Mouse (Mus musculus) limb, embryonic 14.5 days (tissue): Measurements from ENCODE around the gene Zfp775. TPM values are rescaled to one million over a fixed set of nuclear protein-coding genes. Genes with fewer than 3 reads are reported as not detected.

Experiments
- ATAC-seq: fragments of 200-750 bp; cut with Nextera tagmentation; 2 replicates; pipeline ENCODE4 v1.8.0; 2017; ENCODE audit warnings: low read depth, moderate number of reproducible peaks, moderate TSS enrichment; ENCODE audit not compliant: low FRiP score
- DNase-seq: peaks from one replicate; pipeline ENCODE4 v3.0.0-alpha.2; 2015; ENCODE audit warnings: low spot score
- H3K27ac ChIP-seq: fragments of 300-500 bp; sonication (generic); replicated peaks from 2 replicates; pipeline ENCODE4 v1.5.1; 2014; ENCODE audit warnings: low read depth, mild to moderate bottlenecking, low read length, moderate library complexity, mixed read lengths
- H3K27me3 ChIP-seq: fragments of 300-500 bp; sonication (generic); 2 replicates; pipeline ENCODE4 v1.6.1; 2014; ENCODE audit warnings: low read length, mixed read lengths; ENCODE audit not compliant: control insufficient read depth, insufficient read depth
- H3K36me3 ChIP-seq: fragments of 300-500 bp; sonication (generic); 2 replicates; pipeline ENCODE4 v1.6.1; 2014; ENCODE audit warnings: mild to moderate bottlenecking, low read length, moderate library complexity, mixed read lengths; ENCODE audit not compliant: control insufficient read depth, insufficient read depth
- H3K4me1 ChIP-seq: fragments of 300-500 bp; sonication (generic); 2 replicates; pipeline ENCODE4 v1.6.1; 2014; ENCODE audit warnings: antibody characterized with exemption, low read length, mixed read lengths; ENCODE audit not compliant: control insufficient read depth, insufficient read depth
- H3K4me2 ChIP-seq: fragments of 300-500 bp; sonication (generic); replicated peaks from 2 replicates; pipeline ENCODE4 v1.6.1; 2014; ENCODE audit warnings: low read depth, mild to moderate bottlenecking, low read length, moderate library complexity; ENCODE audit not compliant: severe bottlenecking
- H3K4me3 ChIP-seq: fragments of 300-500 bp; sonication (generic); replicated peaks from 2 replicates; pipeline ENCODE4 v1.5.1; 2014; ENCODE audit warnings: low read length
- H3K9ac ChIP-seq: fragments of 300-500 bp; sonication (generic); 2 replicates; pipeline ENCODE4 v1.6.1; 2014; ENCODE audit warnings: mild to moderate bottlenecking, low read depth, low read length, moderate library complexity; ENCODE audit not compliant: severe bottlenecking
- H3K9me3 ChIP-seq: fragments of 300-500 bp; sonication (generic); 2 replicates; pipeline ENCODE4 v1.6.1; 2016; ENCODE audit warnings: low read length; ENCODE audit not compliant: control insufficient read depth
- POLR2A ChIP-seq: fragments of 200-500 bp; IDR thresholded peaks from 2 replicates; pipeline ENCODE4 v1.8.0; 2012; ENCODE audit warnings: inconsistent platforms, mild to moderate bottlenecking, moderate library complexity, borderline replicate concordance; ENCODE audit not compliant: insufficient read depth, insufficient read length; ENCODE audit errors: extremely low read depth
- WGBS: fragments of 180-500 bp; shearing (Covaris S2); extraction: QIAGEN DNeasy Blood & Tissue Kit; methylation state at CpG from one replicate; pipeline ENCODE4 v1.1.7; 2014; 5-methylcytosine and 5-hydroxymethylcytosine counted together
- polyA plus RNA-seq, 2 experiments: library from polyadenylated mRNA; depleted of rRNA in 1 of 2; stranded (reverse) in 1 of 2; unstranded in 1 of 2; fragments of >200 nt; fragmentation: Nextera tagmentation in 1 of 2; extraction: Ambion mirVana in 1 of 2; gene quantifications; 2 replicates each; pipeline versions ENCODE4 v1.2.1 to v1.2.3; 2012 to 2014

Gene Zfp775
- polyA plus RNA-seq, 2 experiments, result 4.8 to 5.9 TPM

GRCm38 (mm10) chr6:48595278-48595677 is 6.6 kb upstream of the Zfp775 start:
- H3K27ac ChIP-seq, result no peak overlapping the region
- H3K9me3 ChIP-seq, result peaks cover 25% of the 10 kb centered on the region
- no peaks in the 10 kb centered on the region for H3K27me3 ChIP-seq
- DNase-seq (no peak), ATAC-seq (no peak)
- peak overlapping the region; percentile 81; the same call in 1 of the 2 replicates for H3K4me2 ChIP-seq
- H3K9ac ChIP-seq, result peak overlapping the region; percentile 92; the same call in 1 of the 2 replicates
- H3K4me1 ChIP-seq, result peaks cover 13% of the 10 kb centered on the region; the same call in 1 of the 2 replicates
- 58% methylated on average over 1 of the region's 1 CpGs for WGBS
- H3K36me3 ChIP-seq, result peaks cover 43% of the 10 kb centered on the region
- TF ChIP-seq POLR2A, result no peak
- peak overlapping the region; percentile 82; the same call in 1 of the 2 replicates for H3K4me3 ChIP-seq

- Histone ChIP-seq H3K36me3 (peaks cover 43% of the 10 kb centered on the region), H3K27me3 (no peaks in the 10 kb centered on the region), H3K9ac (no peak overlapping the region), H3K4me2 (no peak overlapping the region), H3K9me3 (peaks cover 25% of the 10 kb centered on the region), H3K27ac (no peak overlapping the region), H3K4me1 (peaks cover 13% of the 10 kb centered on the region; the same call in 1 of the 2 replicates), H3K4me3 (no peak overlapping the region)
- TF ChIP-seq POLR2A, result no peak
- 96% methylated on average over 44 of the region's 45 CpGs for WGBS
- ATAC-seq (no peak), DNase-seq (no peak)
These were observed 5.2 kb upstream of the Zfp775 start for GRCm38 (mm10) chr6:48596545-48597232.

GRCm38 (mm10) chr6:48597233-48597625 is 4.6 kb upstream of the Zfp775 start:
- peaks cover 25% of the 10 kb centered on the region for H3K9me3 ChIP-seq
- ATAC-seq, result no peak
- no peak overlapping the region for H3K4me2 ChIP-seq
- H3K27ac ChIP-seq, result no peak overlapping the region
- H3K36me3 ChIP-seq, result peaks cover 43% of the 10 kb centered on the region
- 95% methylated on average over 27 of the region's 27 CpGs for WGBS
- H3K9ac ChIP-seq, result no peak overlapping the region
- H3K4me1 ChIP-seq, result peaks cover 13% of the 10 kb centered on the region; the same call in 1 of the 2 replicates
- DNase-seq, result no peak
- H3K27me3 ChIP-seq, result no peaks in the 10 kb centered on the region
- H3K4me3 ChIP-seq, result no peak overlapping the region
- no peak for TF ChIP-seq POLR2A

GRCm38 (mm10) chr6:48600594-48600993 is 1.3 kb upstream of the Zfp775 start:
- Histone ChIP-seq H3K4me3 (no peak overlapping the region), H3K4me2 (no peak overlapping the region), H3K27me3 (no peaks in the 10 kb centered on the region), H3K9ac (no peak overlapping the region), H3K9me3 (peaks cover 25% of the 10 kb centered on the region), H3K36me3 (peaks cover 43% of the 10 kb centered on the region), H3K4me1 (0 out of 2 replicates have a peak, but pooled peaks cover 7% of the 10 kb centered on the region), H3K27ac (no peak overlapping the region)
- TF ChIP-seq POLR2A, result no peak
- WGBS, result 90% methylated on average over 1 of the region's 1 CpGs
- no peak for ATAC-seq
- DNase-seq, result no peak

GRCm38 (mm10) chr6:48602080-48602741 is 348 bp downstream of the Zfp775 start:
- H3K36me3 ChIP-seq, result peaks cover 30% of the 10 kb centered on the region
- peak; percentile 13 for DNase-seq
- peak; percentile 78 for ATAC-seq
- peaks cover 13% of the 10 kb centered on the region for H3K9me3 ChIP-seq
- H3K4me1 ChIP-seq, result 0 out of 2 replicates have a peak, but pooled peaks cover 7% of the 10 kb centered on the region
- WGBS, result under 1% methylated on average over 28 of the region's 28 CpGs
- peak overlapping the region; percentile 79 for H3K9ac ChIP-seq
- H3K27me3 ChIP-seq, result no peaks in the 10 kb centered on the region
- peak overlapping the region; percentile 73 for H3K4me3 ChIP-seq
- no peak for TF ChIP-seq POLR2A
- H3K27ac ChIP-seq, result peak overlapping the region; percentile 67
- H3K4me2 ChIP-seq, result peak overlapping the region; percentile 94
